Mouse (Mus musculus) left cerebral cortex, adult 2 months (tissue): ENCODE data around the gene Gm44579. TPM values are rescaled to one million over a fixed set of nuclear protein-coding genes. Genes with fewer than 3 reads are reported as not detected.

ENCODE experiments used
- DNase-seq, 2 experiments: peaks; one replicate each; pipeline ENCODE4 v3.0.0; 2021 to 2022; ENCODE audit warnings: low spot score in 2 of 2, mixed read lengths in 1 of 2; ENCODE audit errors: extremely low spot score in 1 of 2
- H3K27ac ChIP-seq: fragments of 200-600 bp; 2 replicates; pipeline ENCODE4 v1.8.1; 2022
- H3K4me3 ChIP-seq: fragments of 200-600 bp; 2 replicates; pipeline ENCODE4 v1.8.1; 2022
- CTCF ChIP-seq: fragments of 200-600 bp; IDR thresholded peaks from 2 replicates; pipeline ENCODE4 v1.8.1; 2022; ENCODE audit warnings: antibody characterized with exemption, mild to moderate bottlenecking, moderate library complexity
- intact Hi-C: fragments of 180-260 bp; cut with DNase I; formaldehyde crosslinking; loops from one replicate; pipeline ENCODE4 v1.15.1; 2025
- total RNA-seq, 2 experiments: library from RNA; stranded (reverse); gene quantifications; 2 replicates each; pipeline ENCODE4 v1.2.3; 2021

Gm44579 gene
- total RNA-seq, 2 experiments from 2014 or later, result 0.32 TPM; not detected in 1

GRCm38 (mm10) chr15:98166963-98167644 lies 53.7 kb downstream of the Gm44579 start, which contains the start of gene Ccdc184:
TSS of gene Ccdc184 (plus strand) at chr15:98167158.
- peak within 1 kb of the TSS; percentile 83 for H3K4me3 ChIP-seq
- intact Hi-C loops, result loop anchor here (2.0 to 10.0 kb wide), 2 partner anchors 18 to 312 kb away; no protein-coding TSS in a partner anchor
- H3K27ac ChIP-seq, result peak within 1 kb of the TSS; percentile 94
- DNase-seq, result no peak
- no peak for TF ChIP-seq CTCF

GRCm38 (mm10) chr15:98165525-98165924 lies 55.3 kb downstream of the Gm44579 start, which contains the start of gene Asb8:
TSS of gene Asb8 (minus strand) at chr15:98165625.
- no peak within 1 kb of the TSS for H3K27ac ChIP-seq
- intact Hi-C loops, result loop anchor here (10.0 kb wide), 1 partner anchor 311 kb away; no protein-coding TSS in a partner anchor
- TF ChIP-seq CTCF, result no peak
- DNase-seq, result no peak
- H3K4me3 ChIP-seq, result no peak within 1 kb of the TSS

- H3K4me3 ChIP-seq, result no peak overlapping the region
- intact Hi-C loops, result loop anchor here (10.0 kb wide), 1 partner anchor 308 kb away; no protein-coding TSS in a partner anchor
- DNase-seq, result no peak
- TF ChIP-seq CTCF, result no peak
- no peak overlapping the region for H3K27ac ChIP-seq
Observed at GRCm38 (mm10) chr15:98162561-98162960, 58.2 kb downstream of the Gm44579 start.

- intact Hi-C loops, result loop anchor here (10.0 kb wide), 1 partner anchor 306 kb away; no protein-coding TSS in a partner anchor
Observed at GRCm38 (mm10) chr15:98161026-98161805, 59.6 kb downstream of the Gm44579 start.

GRCm38 (mm10) chr15:98157253-98157652 lies 63.5 kb downstream of the Gm44579 start:
- DNase-seq, result no peak
- TF ChIP-seq CTCF, result no peak
- H3K4me3 ChIP-seq, result no peak overlapping the region
- H3K27ac ChIP-seq, result no peak overlapping the region
- intact Hi-C loops, result no loop called here

More at GRCm38 (mm10) chr15:98161026-98161805, 59.6 kb downstream of the Gm44579 start:
- Histone ChIP-seq H3K4me3 (no peak overlapping the region), H3K27ac (no peak overlapping the region)
- no peak for TF ChIP-seq CTCF
- DNase-seq, result no peak

- intact Hi-C loops, result no loop called here
- TF ChIP-seq CTCF, result no peak
- H3K4me3 ChIP-seq, result no peak overlapping the region
- H3K27ac ChIP-seq, result no peak overlapping the region
- DNase-seq, result no peak
Observed at GRCm38 (mm10) chr15:98155944-98156343, 64.8 kb downstream of the Gm44579 start.

GRCm38 (mm10) chr15:98155272-98155671 lies 65.5 kb downstream of the Gm44579 start:
- no peak for DNase-seq
- no peak overlapping the region for H3K4me3 ChIP-seq
- TF ChIP-seq CTCF, result no peak
- intact Hi-C loops, result no loop called here
- no peak overlapping the region for H3K27ac ChIP-seq

GRCm38 (mm10) chr15:98154631-98155030 lies 66.1 kb downstream of the Gm44579 start:
- Histone ChIP-seq H3K4me3 (no peak overlapping the region), H3K27ac (no peak overlapping the region)
- intact Hi-C loops, result no loop called here
- no peak for DNase-seq
- no peak; the same call in 1 of the 2 replicates for TF ChIP-seq CTCF

- no peak for TF ChIP-seq CTCF
- no peak for DNase-seq
- H3K27ac ChIP-seq, result no peak overlapping the region
- intact Hi-C loops, result no loop called here
- H3K4me3 ChIP-seq, result no peak overlapping the region
Observed at GRCm38 (mm10) chr15:98154146-98154545, 66.6 kb downstream of the Gm44579 start.

- no peak for DNase-seq
- H3K4me3 ChIP-seq, result no peak overlapping the region
- H3K27ac ChIP-seq, result peak overlapping the region; percentile 48; the same call in 1 of the 2 replicates
- intact Hi-C loops, result loop anchor here (2.0 kb wide), 1 partner anchor 61 kb away; the partner anchor contains the start of genes Pfkm and Senp1
- TF ChIP-seq CTCF, result peak; percentile 70
Observed at GRCm38 (mm10) chr15:98153625-98154024, 67.2 kb downstream of the Gm44579 start.

- H3K27ac ChIP-seq, result peak overlapping the region; percentile 69
- intact Hi-C loops, result loop anchor here (2.0 kb wide), 1 partner anchor 60 kb away; the partner anchor contains the start of genes Pfkm and Senp1
- no peak for TF ChIP-seq CTCF
- DNase-seq, result no peak
- no peak overlapping the region for H3K4me3 ChIP-seq
Observed at GRCm38 (mm10) chr15:98152916-98153315, 67.9 kb downstream of the Gm44579 start.

GRCm38 (mm10) chr15:98149166-98149602 lies 71.6 kb downstream of the Gm44579 start:
- TF ChIP-seq CTCF, result no peak
- Histone ChIP-seq H3K4me3 (no peak overlapping the region), H3K27ac (no peak overlapping the region)
- intact Hi-C loops, result loop anchor here (2.0 kb wide), 1 partner anchor 18 kb away; the partner anchor contains the start of gene Ccdc184
- no peak for DNase-seq
